Mouse (Mus musculus) gastrocnemius, postnatal 4 days (tissue): ENCODE measurements around the gene Cables2. TPM values are rescaled to one million over a fixed set of nuclear protein-coding genes. Genes with fewer than 3 reads are reported as not detected.

Experiments used
- microRNA-seq: library from miRNA; unstranded; fragments of <30 nt; microRNA quantifications from one replicate; pipeline ENCODE4 v1.2.0, GENCODE M21; 2021
- total RNA-seq, 2 experiments: library from RNA; stranded (reverse); gene quantifications; 2 replicates each; pipeline ENCODE4 v1.2.3; 2021

Cables2 gene
- total RNA-seq, 2 experiments from 2014 or later: 13.4 to 14.6 TPM

Small RNAs within 50 kb of the gene (microRNA-seq; reads per million reads assigned to microRNA genes)
- not detected for gene Mir3091

Other genes starting within 250 kb of the Cables2 start
- gene Lsm14b, start 248.5 kb downstream of the Cables2 start, total RNA-seq: 10 to 100 TPM; 48.3 to 50.8 TPM
- 100 to 1,000 TPM; 201 TPM for gene Psma7, start 231.1 kb downstream of the Cables2 start, total RNA-seq
- gene Ss18l1, start 231.0 kb downstream of the Cables2 start, total RNA-seq: 1 to 10 TPM; 3.7 to 4.3 TPM
- gene Mtg2, start 202.9 kb downstream of the Cables2 start, total RNA-seq: 10 to 100 TPM; 13.4 to 15.0 TPM
- gene Hrh3, start 169.0 kb downstream of the Cables2 start, total RNA-seq: under 1 TPM; 0.10 to 0.34 TPM
- 10 to 100 TPM; 27.7 to 32.1 TPM for gene Osbpl2, start 154.2 kb downstream of the Cables2 start, total RNA-seq
- 100 to 1,000 TPM; 113 to 131 TPM for gene Adrm1, start 102.0 kb downstream of the Cables2 start, total RNA-seq
- 10 to 100 TPM; 32.3 to 42.7 TPM for gene Lama5, start 47.6 kb downstream of the Cables2 start, total RNA-seq
- 100 to 1,000 TPM; 786 to 791 TPM for gene Rps21, start 16.1 kb downstream of the Cables2 start, total RNA-seq
- not detected for gene Rbbp8nl, start 16.4 kb upstream of the Cables2 start, total RNA-seq
- gene Gata5, start 61.2 kb upstream of the Cables2 start, total RNA-seq: under 1 TPM in 1 of 2 experiments, not detected in 1; 0.08 TPM
- under 1 TPM; 0.21 to 0.69 TPM for gene Slco4a1, start 182.7 kb upstream of the Cables2 start, total RNA-seq
- under 1 TPM; 0.10 to 0.13 TPM for gene Ntsr1, start 226.5 kb upstream of the Cables2 start, total RNA-seq